Mouse (Mus musculus) embryonic facial prominence, embryonic 15.5 days (tissue): Measurements from ENCODE around the gene Gm49387. TPM values are rescaled to one million over a fixed set of nuclear protein-coding genes. Genes with fewer than 3 reads are reported as not detected.

Experiments
- ATAC-seq: fragments of 200-750 bp; cut with Nextera tagmentation; 2 replicates; pipeline ENCODE4 v1.8.0; 2017; ENCODE audit warnings: low read depth, moderate TSS enrichment; ENCODE audit not compliant: insufficient number of reproducible peaks, low FRiP score, low TSS enrichment
- H3K27ac ChIP-seq: fragments of 300-500 bp; sonication (generic); replicated peaks from 2 replicates; pipeline ENCODE4 v1.5.1; 2015; ENCODE audit warnings: mild to moderate bottlenecking, inconsistent platforms
- H3K27me3 ChIP-seq: fragments of 300-500 bp; sonication (generic); 2 replicates; pipeline ENCODE4 v1.6.1; 2015; ENCODE audit warnings: inconsistent platforms
- H3K36me3 ChIP-seq: fragments of 300-500 bp; sonication (generic); 2 replicates; pipeline ENCODE4 v1.6.1; 2015; ENCODE audit warnings: mild to moderate bottlenecking, inconsistent platforms
- H3K4me1 ChIP-seq: fragments of 300-500 bp; sonication (generic); 2 replicates; pipeline ENCODE4 v1.6.1; 2015; ENCODE audit warnings: inconsistent platforms
- H3K4me2 ChIP-seq: fragments of 300-500 bp; sonication (generic); replicated peaks from 2 replicates; pipeline ENCODE4 v1.6.1; 2015; ENCODE audit warnings: mild to moderate bottlenecking, inconsistent platforms
- H3K4me3 ChIP-seq: fragments of 300-500 bp; sonication (generic); replicated peaks from 2 replicates; pipeline ENCODE4 v1.5.1; 2015; ENCODE audit warnings: mild to moderate bottlenecking, inconsistent platforms
- H3K9ac ChIP-seq: fragments of 300-500 bp; sonication (generic); 2 replicates; pipeline ENCODE4 v1.6.1; 2015; ENCODE audit warnings: inconsistent platforms
- H3K9me3 ChIP-seq: fragments of 300-500 bp; sonication (generic); replicated peaks from 2 replicates; pipeline ENCODE4 v1.6.1; 2016; ENCODE audit warnings: inconsistent platforms
- WGBS: fragments of 180-500 bp; shearing (Covaris S2); methylation state at CpG from one replicate; pipeline ENCODE4 v1.1.7; 2015; 5-methylcytosine and 5-hydroxymethylcytosine counted together
- polyA plus RNA-seq: library from polyadenylated mRNA; unstranded; fragments of >200 nt; fragmentation: Nextera tagmentation; extraction: Ambion mirVana; gene quantifications from 2 replicates; pipeline ENCODE4 v1.2.1, GENCODE M21; 2015

Gm49387 gene
- polyA plus RNA-seq, 1 experiment from 2014 or later, result 3.8 TPM

- no peak overlapping the region for H3K4me3 ChIP-seq
- H3K27ac ChIP-seq, result no peak overlapping the region
- no peaks in the 10 kb centered on the region for H3K36me3 ChIP-seq
- 76% methylated on average over 6 of the region's 6 CpGs for WGBS
- no peaks in the 10 kb centered on the region for H3K27me3 ChIP-seq
- H3K9ac ChIP-seq, result no peak overlapping the region
- H3K4me2 ChIP-seq, result no peak overlapping the region
- ATAC-seq, result no peak
- H3K9me3 ChIP-seq, result no peaks in the 10 kb centered on the region
- peaks cover 6% of the 10 kb centered on the region; the same call in 1 of the 2 replicates for H3K4me1 ChIP-seq
Observed at GRCm38 (mm10) chr14:31570131-31570951, 70.3 kb downstream of the Gm49387 start.

- Histone ChIP-seq H3K4me1 (peaks cover 16% of the 10 kb centered on the region), H3K27ac (no peak overlapping the region), H3K36me3 (no peaks in the 10 kb centered on the region), H3K4me2 (no peak overlapping the region), H3K27me3 (no peaks in the 10 kb centered on the region), H3K9me3 (no peaks in the 10 kb centered on the region), H3K9ac (no peak overlapping the region), H3K4me3 (no peak overlapping the region)
- peak; percentile 72 for ATAC-seq
- WGBS, result 53% methylated on average over 7 of the region's 7 CpGs
Observed at GRCm38 (mm10) chr14:31569151-31569631, 71.5 kb downstream of the Gm49387 start.

GRCm38 (mm10) chr14:31565478-31566212, 75.0 kb downstream of the Gm49387 start:
- H3K27me3 ChIP-seq, result no peaks in the 10 kb centered on the region
- no peaks in the 10 kb centered on the region for H3K36me3 ChIP-seq
- H3K4me2 ChIP-seq, result no peak overlapping the region
- H3K27ac ChIP-seq, result peak overlapping the region; percentile 44; the same call in 1 of the 2 replicates
- ATAC-seq, result no peak
- H3K9me3 ChIP-seq, result no peaks in the 10 kb centered on the region
- WGBS, result 45% methylated on average over 9 of the region's 9 CpGs
- no peak overlapping the region for H3K4me3 ChIP-seq
- no peak overlapping the region for H3K9ac ChIP-seq
- peaks cover 16% of the 10 kb centered on the region for H3K4me1 ChIP-seq

- no peak; the same call in 1 of the 2 replicates for ATAC-seq
- 14% methylated on average over 6 of the region's 6 CpGs for WGBS
Observed at GRCm38 (mm10) chr14:31564452-31565179, 76.1 kb downstream of the Gm49387 start.

GRCm38 (mm10) chr14:31560886-31561285, 79.8 kb downstream of the Gm49387 start:
- no peak for ATAC-seq
- H3K36me3 ChIP-seq, result no peaks in the 10 kb centered on the region
- H3K4me3 ChIP-seq, result no peak overlapping the region
- H3K27me3 ChIP-seq, result no peaks in the 10 kb centered on the region
- no peaks in the 10 kb centered on the region for H3K9me3 ChIP-seq
- no peak overlapping the region for H3K27ac ChIP-seq
- no peak overlapping the region for H3K4me2 ChIP-seq
- peaks cover 13% of the 10 kb centered on the region for H3K4me1 ChIP-seq
- H3K9ac ChIP-seq, result no peak overlapping the region
- WGBS, result 40% methylated on average over 5 of the region's 5 CpGs

More at GRCm38 (mm10) chr14:31564452-31565179, 76.1 kb downstream of the Gm49387 start:
- H3K9ac ChIP-seq, result no peak overlapping the region
- no peaks in the 10 kb centered on the region for H3K9me3 ChIP-seq
- H3K27me3 ChIP-seq, result no peaks in the 10 kb centered on the region
- no peak overlapping the region for H3K4me2 ChIP-seq
- no peak overlapping the region for H3K4me3 ChIP-seq
- peaks cover 16% of the 10 kb centered on the region for H3K4me1 ChIP-seq
- H3K36me3 ChIP-seq, result no peaks in the 10 kb centered on the region
- peak overlapping the region; percentile 44; the same call in 1 of the 2 replicates for H3K27ac ChIP-seq

GRCm38 (mm10) chr14:31559216-31559615, 81.5 kb downstream of the Gm49387 start:
- Histone ChIP-seq H3K36me3 (no peaks in the 10 kb centered on the region), H3K27ac (no peak overlapping the region), H3K9me3 (no peaks in the 10 kb centered on the region), H3K4me1 (0 out of 2 replicates have a peak, but pooled peaks cover 5% of the 10 kb centered on the region), H3K4me2 (no peak overlapping the region), H3K9ac (no peak overlapping the region), H3K4me3 (no peak overlapping the region), H3K27me3 (no peaks in the 10 kb centered on the region)
- WGBS, result 55% methylated on average over 5 of the region's 5 CpGs
- ATAC-seq, result no peak

- H3K27me3 ChIP-seq, result no peaks in the 10 kb centered on the region
- H3K9me3 ChIP-seq, result no peaks in the 10 kb centered on the region
- H3K4me1 ChIP-seq, result 0 out of 2 replicates have a peak, but pooled peaks cover 5% of the 10 kb centered on the region
- H3K36me3 ChIP-seq, result no peaks in the 10 kb centered on the region
- H3K4me3 ChIP-seq, result no peak overlapping the region
- no peak overlapping the region for H3K4me2 ChIP-seq
- no peak for ATAC-seq
- no peak overlapping the region for H3K27ac ChIP-seq
- WGBS, result 54% methylated on average over 9 of the region's 9 CpGs
- no peak overlapping the region for H3K9ac ChIP-seq
Observed at GRCm38 (mm10) chr14:31557784-31558183, 82.9 kb downstream of the Gm49387 start.

- Histone ChIP-seq H3K27ac (no peak overlapping the region), H3K4me1 (0 out of 2 replicates have a peak, but pooled peaks cover 5% of the 10 kb centered on the region), H3K27me3 (no peaks in the 10 kb centered on the region), H3K9me3 (no peaks in the 10 kb centered on the region), H3K9ac (no peak overlapping the region), H3K4me3 (no peak overlapping the region), H3K4me2 (no peak overlapping the region), H3K36me3 (no peaks in the 10 kb centered on the region)
- WGBS, result 82% methylated on average over 8 of the region's 8 CpGs
- no peak for ATAC-seq
Observed at GRCm38 (mm10) chr14:31557273-31557672, 83.4 kb downstream of the Gm49387 start.

GRCm38 (mm10) chr14:31556526-31557260, 84.0 kb downstream of the Gm49387 start:
- H3K9me3 ChIP-seq, result no peaks in the 10 kb centered on the region
- no peaks in the 10 kb centered on the region for H3K36me3 ChIP-seq
- no peaks in the 10 kb centered on the region for H3K27me3 ChIP-seq
- 84% methylated on average over 9 of the region's 9 CpGs for WGBS
- ATAC-seq, result no peak
- no peak overlapping the region for H3K4me3 ChIP-seq
- no peak overlapping the region for H3K27ac ChIP-seq
- 0 out of 2 replicates have a peak, but pooled peaks cover 5% of the 10 kb centered on the region for H3K4me1 ChIP-seq
- H3K4me2 ChIP-seq, result no peak overlapping the region
- H3K9ac ChIP-seq, result no peak overlapping the region

- no peaks in the 10 kb centered on the region for H3K36me3 ChIP-seq
- H3K9ac ChIP-seq, result no peak overlapping the region
- H3K9me3 ChIP-seq, result no peaks in the 10 kb centered on the region
- H3K4me2 ChIP-seq, result no peak overlapping the region
- H3K27ac ChIP-seq, result no peak overlapping the region
- no peak overlapping the region for H3K4me3 ChIP-seq
- peak; percentile 48 for ATAC-seq
- WGBS, result 55% methylated on average over 14 of the region's 14 CpGs
- H3K27me3 ChIP-seq, result no peaks in the 10 kb centered on the region
- H3K4me1 ChIP-seq, result 0 out of 2 replicates have a peak, but pooled peaks cover 5% of the 10 kb centered on the region
Observed at GRCm38 (mm10) chr14:31555963-31556434, 84.7 kb downstream of the Gm49387 start.
